Mouse (Mus musculus) right cerebral cortex, postnatal 36 days (tissue): ENCODE measurements at regions not wholly inside any gene's neighbourhood (a gene's known extent, or its start where the extent isn't known, plus 50 kb on each side); places are given as distances from the start of the nearest gene placed in this dataset.

Experiments
- DNase-seq, 2 experiments: peaks; one replicate each; pipeline ENCODE4 v3.0.0; 2022; ENCODE audit warnings: low spot score in 2 of 2, mixed read lengths in 1 of 2

GRCm38 (mm10) chr9:42196552-42196951, 67.5 kb downstream of the Sc5d start:
- DNase-seq, result no peak

GRCm38 (mm10) chr9:42196110-42196509, 67.9 kb downstream of the Sc5d start:
- no peak for DNase-seq

GRCm38 (mm10) chr9:42195651-42196050, 68.4 kb downstream of the Sc5d start:
- no peak for DNase-seq

DNA sequence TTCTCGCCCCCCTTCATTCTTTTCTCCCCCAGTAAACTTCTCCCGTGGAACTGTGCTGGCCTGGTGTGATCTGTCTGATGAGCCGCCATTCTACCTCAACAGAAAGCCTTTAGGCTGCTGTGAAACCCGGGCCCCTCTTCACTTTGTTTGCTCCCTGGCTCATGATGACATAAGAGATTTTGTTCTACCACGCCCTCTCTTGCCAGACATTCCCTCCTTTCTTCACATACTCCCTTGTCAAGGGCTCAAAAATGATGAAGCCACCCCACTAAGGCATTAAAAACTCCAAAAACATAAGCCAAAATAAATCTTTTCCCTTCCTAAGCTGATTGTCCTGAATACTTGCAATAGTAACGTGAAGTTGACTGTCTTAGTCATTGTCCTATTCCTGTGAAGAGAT, 69.1 kb downstream of the Sc5d start:
- no peak for DNase-seq

DNA sequence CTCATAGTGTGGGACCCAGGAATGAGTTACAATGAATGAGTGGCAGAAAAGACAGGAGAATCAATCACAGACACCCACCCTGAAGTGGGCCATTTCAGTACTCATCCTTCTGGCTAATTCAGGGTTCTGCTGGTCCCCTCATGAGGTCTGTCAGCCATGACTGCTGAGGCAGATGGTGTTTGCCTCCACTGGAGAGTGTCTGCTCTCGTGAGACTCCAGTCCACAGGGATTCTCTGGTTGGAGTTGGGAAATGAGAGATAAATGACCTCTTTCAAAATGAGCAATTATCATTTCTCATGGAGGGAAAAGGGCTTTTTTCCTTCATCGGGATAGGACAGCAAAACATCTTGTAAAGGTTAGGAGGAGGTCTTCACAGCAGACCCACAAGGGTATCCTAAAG, 69.9 kb downstream of the Sc5d start:
- no peak for DNase-seq

GRCm38 (mm10) chr9:42192967-42193733, 69.1 kb upstream of the Sorl1 start:
- no peak for DNase-seq

GRCm38 (mm10) chr9:42187371-42188228, 63.5 kb upstream of the Sorl1 start:
- peak; percentile 56 to 72 for DNase-seq

DNA sequence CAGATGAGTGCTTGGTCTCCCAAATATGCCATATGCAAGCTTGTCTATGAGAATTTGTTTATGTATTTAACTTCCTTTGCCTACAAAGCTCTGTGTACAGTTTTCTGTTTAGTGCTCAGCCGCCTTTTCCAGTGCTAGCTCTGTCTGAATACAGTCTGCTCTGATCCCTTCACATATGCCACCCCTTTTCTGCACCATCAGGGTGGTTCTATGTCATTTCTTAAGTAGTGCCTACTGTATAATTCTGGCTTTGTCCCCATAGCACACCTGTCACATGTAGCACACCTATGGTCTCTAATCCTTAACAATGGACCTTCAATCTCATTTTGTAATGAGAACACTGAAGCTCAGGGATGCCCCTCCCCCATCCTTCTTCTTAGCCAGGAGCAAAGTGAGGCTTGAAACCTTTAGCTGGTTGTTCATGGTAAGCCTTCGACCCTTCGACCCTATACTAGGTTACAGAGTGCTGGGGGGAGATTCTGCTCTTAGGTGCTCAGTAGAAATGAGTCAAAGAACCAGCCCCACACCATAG, 60.1 kb upstream of the Sorl1 start:
- DNase-seq, result no peak

DNA sequence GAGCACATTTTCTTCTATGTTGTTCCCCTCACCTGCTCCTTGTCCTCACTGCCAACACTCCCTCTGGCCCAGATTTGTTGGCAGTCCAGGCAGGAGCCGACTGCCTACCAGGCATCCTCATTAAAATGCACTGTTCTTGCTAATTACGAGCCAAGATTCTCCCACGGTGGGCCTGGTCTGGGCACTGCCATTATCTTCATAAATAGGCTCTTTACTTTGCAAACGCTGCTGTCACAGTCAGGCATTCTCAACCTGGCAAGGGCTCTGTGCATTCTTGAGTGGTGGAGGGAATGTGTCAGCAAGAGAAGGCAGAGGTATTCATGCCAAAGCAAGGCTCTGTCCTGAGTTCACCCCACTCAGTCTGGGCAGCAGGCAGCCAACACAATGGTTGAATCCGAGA, 59.4 kb upstream of the Sorl1 start:
- peak; percentile 83 to 90 for DNase-seq

DNA sequence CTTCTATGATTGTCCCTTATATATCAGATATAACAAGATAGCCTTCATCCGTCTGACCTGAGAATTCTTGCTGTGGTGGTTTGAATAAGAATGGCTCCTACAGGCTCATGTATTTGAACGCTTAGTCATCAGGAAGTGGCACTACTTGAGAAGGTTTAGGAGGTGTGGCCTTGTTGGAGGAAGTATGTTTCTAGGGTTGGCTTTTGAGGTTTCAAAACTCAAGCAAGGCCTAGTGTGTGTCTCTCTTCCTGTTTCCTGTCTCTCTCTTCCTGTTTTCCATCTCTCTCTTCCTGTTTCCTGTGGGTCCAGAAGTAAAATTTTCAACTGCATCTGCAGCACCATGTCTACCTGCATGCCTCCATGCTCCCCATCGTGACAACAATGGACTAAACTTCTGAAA, 58.3 kb upstream of the Sorl1 start:
- DNase-seq, result no peak

GRCm38 (mm10) chr9:42180152-42180551, 56.1 kb upstream of the Sorl1 start:
- no peak for DNase-seq

DNA sequence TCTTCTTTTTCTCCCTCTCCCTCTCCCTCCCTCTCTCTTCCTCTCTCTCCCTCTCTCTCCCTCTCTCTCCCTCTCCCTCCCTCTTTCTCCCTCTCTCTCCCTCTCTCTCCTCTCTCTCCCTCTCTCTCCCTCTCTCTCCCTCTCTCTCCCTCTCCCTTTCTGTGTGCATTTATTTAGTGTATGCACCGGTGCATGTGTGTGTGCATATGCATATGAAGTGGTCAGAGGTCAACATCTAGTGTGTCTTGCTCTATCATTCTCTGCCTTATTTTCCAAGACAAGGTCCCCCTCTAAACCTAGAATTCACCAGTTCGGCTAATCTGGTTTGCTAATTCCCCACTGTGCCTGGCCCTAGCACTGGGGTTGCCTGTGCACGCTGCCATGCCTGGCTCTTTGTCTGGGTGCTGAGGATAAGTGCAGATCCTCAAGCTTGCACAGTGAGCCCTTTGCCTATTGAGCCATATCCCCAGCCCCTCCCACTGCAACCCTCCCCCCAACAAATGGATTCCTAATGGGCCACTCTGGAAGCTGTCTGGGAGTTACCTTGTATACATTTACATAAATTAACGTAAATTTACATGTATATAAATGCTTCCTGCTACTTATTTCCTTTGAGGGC, 54.8 kb upstream of the Sorl1 start:
- no peak for DNase-seq

DNA sequence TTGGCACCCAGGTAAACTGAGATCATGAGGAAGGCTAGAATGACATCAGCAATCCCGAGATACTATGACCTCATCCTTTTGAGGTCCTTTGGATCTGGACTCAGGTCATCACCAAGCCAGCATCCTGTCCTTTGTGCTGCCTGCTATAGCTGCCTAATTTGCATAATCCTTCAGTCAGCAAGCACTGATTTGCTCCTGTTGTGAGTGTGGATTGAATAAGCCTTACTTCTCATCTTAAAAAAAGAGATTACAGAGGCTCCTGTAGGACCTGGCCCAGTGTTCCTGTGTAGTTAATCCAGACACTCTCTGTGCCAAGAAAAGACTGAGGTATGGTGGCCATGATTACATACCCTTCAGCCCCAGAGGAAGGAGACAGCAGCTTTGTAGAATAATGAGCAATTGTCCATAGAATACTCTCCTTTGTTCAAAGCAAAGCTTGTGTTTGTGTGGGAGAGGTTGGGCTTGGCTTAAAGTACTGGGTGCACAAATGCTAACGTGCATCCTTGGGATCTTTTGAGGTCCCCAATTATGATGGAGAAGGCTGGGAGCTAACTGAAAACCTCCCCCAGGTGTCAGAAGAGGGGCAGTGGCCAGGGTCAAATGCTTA, 50.4 kb upstream of the Sorl1 start:
- no peak for DNase-seq
